Mouse (Mus musculus): ENCODE measurements around the gene Stpg3. TPM values are rescaled to one million over a fixed set of nuclear protein-coding genes. Genes with fewer than 3 reads are reported as not detected.

Stpg3 gene
- polyA plus RNA-seq, 1 experiment from 2014 or later, result not detected

DNA sequence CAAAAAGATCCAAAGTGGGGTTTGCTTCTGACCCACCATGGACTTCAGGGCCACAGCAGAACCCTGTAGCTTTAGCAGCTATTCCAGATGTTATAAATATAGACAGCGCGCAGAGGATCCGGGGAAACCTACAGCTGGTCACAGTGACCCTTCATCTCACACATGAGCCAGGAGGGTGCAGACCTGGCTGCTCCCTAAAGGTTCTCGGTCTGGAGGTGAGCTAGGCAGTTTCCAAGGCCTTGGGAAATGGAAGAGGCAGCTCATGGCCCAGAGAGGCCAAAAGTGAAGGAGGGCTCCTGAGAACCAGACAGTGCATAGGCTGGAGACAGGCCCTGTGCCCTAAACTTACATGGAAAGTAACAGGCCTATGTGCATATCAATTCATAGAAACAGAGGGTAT is 40.6 kb downstream of the Stpg3 start:
- Histone ChIP-seq H3K36me3 (no peaks in the 10 kb centered on the region), H3K9ac (replicated peaks) (no peak overlapping the region), H3K27me3 (no peaks in the 10 kb centered on the region), H3K4me2 (replicated peaks) (no peak overlapping the region), H3K9me3 (no peaks in the 10 kb centered on the region), H3K4me3 (no peak overlapping the region), H3K4me1 (peaks cover 51% of the 10 kb centered on the region), H3K27ac (replicated peaks) (no peak overlapping the region)
- no peak for ATAC-seq (replicated peaks)
- WGBS, result 97% methylated on average over 4 of the region's 4 CpGs

DNA sequence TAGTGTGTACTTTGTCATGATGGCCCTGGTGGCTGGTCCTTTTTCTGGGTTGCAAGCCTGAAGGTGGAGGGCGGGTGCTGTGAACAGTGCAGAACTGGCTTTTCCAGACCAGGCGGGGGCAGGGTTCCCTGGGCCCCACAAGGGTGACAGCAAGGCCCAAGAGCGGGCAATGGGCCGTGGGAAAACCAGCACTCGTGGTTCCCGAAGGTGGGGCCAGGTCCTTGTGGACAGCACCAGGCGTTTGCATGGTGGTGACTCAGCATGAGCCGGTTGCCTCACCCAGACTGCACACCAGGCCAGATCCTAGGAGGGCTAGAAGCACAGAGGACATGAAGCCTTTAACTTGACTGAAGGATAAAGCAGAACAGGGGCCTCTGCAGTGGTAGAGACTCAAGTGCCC is 41.8 kb downstream of the Stpg3 start:
- H3K4me2 ChIP-seq (replicated peaks), result no peak overlapping the region
- H3K9ac ChIP-seq (replicated peaks), result no peak overlapping the region
- peaks cover 50% of the 10 kb centered on the region for H3K4me1 ChIP-seq
- H3K4me3 ChIP-seq, result no peak overlapping the region
- no peak for ATAC-seq (replicated peaks)
- H3K9me3 ChIP-seq, result no peaks in the 10 kb centered on the region
- H3K36me3 ChIP-seq, result no peaks in the 10 kb centered on the region
- H3K27me3 ChIP-seq, result no peaks in the 10 kb centered on the region
- WGBS, result 82% methylated on average over 8 of the region's 8 CpGs
- H3K27ac ChIP-seq (replicated peaks), result no peak overlapping the region

DNA sequence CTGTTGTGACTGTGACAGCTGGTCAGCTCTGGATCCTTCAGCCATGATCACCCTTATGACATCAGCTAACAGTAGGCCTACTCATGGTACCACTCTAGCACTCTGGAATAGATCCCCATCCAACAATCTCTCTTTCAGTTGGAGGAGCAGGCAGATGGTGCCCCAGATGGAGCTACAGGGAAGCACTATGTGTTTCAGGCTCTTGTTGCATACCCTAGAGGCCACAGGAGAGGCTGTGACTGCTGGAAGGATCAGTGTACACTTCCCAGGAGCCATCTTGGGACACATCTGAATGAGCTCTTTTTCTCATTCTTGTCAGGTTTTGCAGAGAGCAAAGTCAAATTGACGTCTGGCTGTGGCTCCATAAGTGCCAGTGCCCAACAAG is 42.7 kb downstream of the Stpg3 start:
- no peak overlapping the region for H3K27ac ChIP-seq (replicated peaks)
- H3K27me3 ChIP-seq, result no peaks in the 10 kb centered on the region
- no peaks in the 10 kb centered on the region for H3K9me3 ChIP-seq
- H3K4me3 ChIP-seq, result no peak overlapping the region
- 52% methylated on average over 1 of the region's 1 CpGs for WGBS
- no peaks in the 10 kb centered on the region for H3K36me3 ChIP-seq
- H3K4me2 ChIP-seq (replicated peaks), result no peak overlapping the region
- no peak for ATAC-seq (replicated peaks)
- peaks cover 44% of the 10 kb centered on the region for H3K4me1 ChIP-seq
- no peak overlapping the region for H3K9ac ChIP-seq (replicated peaks)

DNA sequence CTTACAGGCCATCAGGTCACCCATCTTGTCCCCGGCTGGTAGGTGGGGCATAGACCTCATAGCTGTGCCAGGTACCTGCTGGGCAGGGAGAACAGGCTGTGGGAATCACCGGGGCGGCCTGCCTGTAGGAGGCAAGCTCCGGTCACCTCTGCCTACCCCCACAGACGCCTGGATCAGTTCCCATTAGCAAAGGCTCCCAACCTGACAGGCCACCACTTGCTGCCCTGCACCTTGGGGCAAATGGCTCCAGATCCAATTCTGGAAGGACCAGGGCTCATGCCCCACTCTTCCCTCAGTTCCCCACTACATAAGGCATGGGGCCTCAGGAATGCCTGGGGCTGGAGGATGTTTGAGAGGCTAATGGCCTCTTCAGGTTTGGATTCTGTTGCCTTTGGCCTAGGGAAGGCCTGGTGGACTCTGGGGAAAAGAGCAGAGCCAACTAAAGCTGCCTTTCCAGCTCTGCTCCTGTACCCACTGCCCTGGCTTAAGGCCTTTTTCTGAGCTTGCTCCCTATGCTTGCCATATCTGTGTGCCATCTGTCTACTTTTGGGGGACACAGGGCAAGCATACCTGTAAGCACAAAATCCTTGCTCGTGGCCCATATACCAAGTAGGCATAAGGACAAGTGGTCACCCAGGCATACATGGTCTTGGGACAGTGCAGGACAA is 43.2 kb downstream of the Stpg3 start:
- H3K4me2 ChIP-seq (replicated peaks), result no peak overlapping the region
- no peak overlapping the region for H3K9ac ChIP-seq (replicated peaks)
- H3K27ac ChIP-seq (replicated peaks), result peak overlapping the region; percentile 22; the same call in 1 of the 2 replicates
- peaks cover 39% of the 10 kb centered on the region for H3K4me1 ChIP-seq
- no peaks in the 10 kb centered on the region for H3K27me3 ChIP-seq
- H3K4me3 ChIP-seq, result no peak overlapping the region
- no peaks in the 10 kb centered on the region for H3K36me3 ChIP-seq
- WGBS, result 83% methylated on average over 6 of the region's 6 CpGs
- no peak for ATAC-seq (replicated peaks)
- no peaks in the 10 kb centered on the region for H3K9me3 ChIP-seq

DNA sequence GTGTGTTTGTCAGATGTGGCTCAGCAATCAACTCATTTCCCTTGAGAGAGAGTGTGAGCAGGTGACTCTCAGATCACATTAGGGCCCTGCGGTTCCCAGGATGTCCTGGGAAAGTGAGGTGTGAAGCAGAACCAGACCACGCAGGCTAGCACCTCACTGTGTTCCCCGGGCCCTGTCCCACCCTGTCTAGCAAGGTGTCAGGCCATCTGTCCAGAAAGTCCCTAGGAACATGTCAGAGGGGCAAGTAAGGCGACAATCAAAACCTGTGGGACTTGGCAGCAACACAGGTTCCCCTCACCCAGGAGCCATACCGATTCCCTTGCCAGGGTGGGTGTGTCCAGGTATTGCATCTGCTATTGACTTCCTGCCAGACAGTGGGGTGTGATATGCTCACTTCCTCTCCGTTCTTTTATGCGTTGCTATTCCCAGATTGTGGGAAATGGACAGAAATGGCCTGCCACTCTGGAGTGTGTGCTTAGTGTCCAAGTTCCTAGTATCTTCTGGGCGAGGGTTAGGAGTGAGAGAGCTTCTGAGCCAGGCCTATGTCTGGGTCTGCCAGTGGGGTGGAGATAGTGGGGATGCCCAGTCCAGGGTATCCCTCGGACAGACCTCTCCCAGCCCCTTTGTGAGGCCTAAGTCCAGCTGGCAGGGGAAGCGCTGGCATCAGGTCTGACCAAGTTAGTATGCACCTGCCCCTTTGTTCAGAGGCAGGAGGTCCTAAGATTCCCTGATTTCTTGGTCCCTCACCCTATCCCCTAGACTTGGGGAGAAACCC is 43.9 kb downstream of the Stpg3 start:
- 54% methylated on average over 10 of the region's 10 CpGs for WGBS
- Histone ChIP-seq H3K36me3 (no peaks in the 10 kb centered on the region), H3K9me3 (no peaks in the 10 kb centered on the region), H3K9ac (replicated peaks) (no peak overlapping the region), H3K4me1 (peaks cover 32% of the 10 kb centered on the region), H3K27me3 (no peaks in the 10 kb centered on the region), H3K4me2 (replicated peaks) (no peak overlapping the region), H3K27ac (replicated peaks) (peak overlapping the region; percentile 22; the same call in 1 of the 2 replicates), H3K4me3 (no peak overlapping the region)
- no peak for ATAC-seq (replicated peaks)

DNA sequence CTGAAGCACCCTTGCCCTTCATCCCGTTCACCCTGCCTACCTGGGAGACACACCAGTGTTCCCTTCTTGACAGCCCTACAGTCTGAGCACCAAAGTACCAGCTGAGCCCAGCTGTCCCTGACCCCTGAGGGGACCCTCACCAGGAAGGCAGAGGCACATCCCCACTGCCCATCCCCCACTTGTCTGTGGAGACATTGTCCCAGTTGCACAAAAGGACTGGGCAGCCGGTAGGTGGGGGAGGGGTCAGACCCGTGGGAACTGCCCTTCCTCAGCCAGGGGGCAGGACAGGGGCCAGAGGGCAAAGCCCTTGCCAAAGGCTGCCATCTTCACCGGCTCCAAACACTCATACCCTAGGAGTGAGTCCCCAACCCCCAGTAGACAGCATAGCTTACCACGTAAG is 44.7 kb downstream of the Stpg3 start:
- Histone ChIP-seq H3K9me3 (no peaks in the 10 kb centered on the region), H3K4me3 (no peak overlapping the region), H3K9ac (replicated peaks) (no peak overlapping the region), H3K4me1 (peaks cover 32% of the 10 kb centered on the region), H3K4me2 (replicated peaks) (no peak overlapping the region), H3K27me3 (no peaks in the 10 kb centered on the region), H3K36me3 (no peaks in the 10 kb centered on the region), H3K27ac (replicated peaks) (peak overlapping the region; percentile 22; the same call in 1 of the 2 replicates)
- 18% methylated on average over 5 of the region's 5 CpGs for WGBS
- no peak for ATAC-seq (replicated peaks)

DNA sequence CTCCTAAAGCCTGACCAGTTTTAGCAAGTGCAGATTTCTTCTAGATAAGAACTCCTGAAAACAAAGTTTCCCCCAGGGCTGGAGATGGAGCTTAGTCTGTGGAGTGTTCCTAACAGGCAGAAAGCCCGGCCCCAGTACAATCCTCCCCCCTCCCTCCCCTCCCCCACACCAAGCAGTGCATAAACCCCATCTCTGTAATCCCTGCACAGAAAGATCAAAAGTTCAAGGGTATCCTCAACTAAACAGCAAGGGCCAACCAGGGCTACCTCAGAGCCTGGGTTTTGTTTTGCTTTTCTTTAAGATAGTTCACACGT is 45.8 kb downstream of the Stpg3 start:
- peak overlapping the region; percentile 84 for H3K4me2 ChIP-seq (replicated peaks)
- WGBS, result 4% methylated on average over 2 of the region's 2 CpGs
- 0 out of 2 replicates have a peak overlapping the region, but pooled peaks have one; percentile 59 for H3K9ac ChIP-seq (replicated peaks)
- H3K36me3 ChIP-seq, result no peaks in the 10 kb centered on the region
- ATAC-seq (replicated peaks), result no peak
- peaks cover 36% of the 10 kb centered on the region for H3K4me1 ChIP-seq
- H3K27ac ChIP-seq (replicated peaks), result peak overlapping the region; percentile 69
- peak overlapping the region; percentile 49 for H3K4me3 ChIP-seq
- H3K9me3 ChIP-seq, result no peaks in the 10 kb centered on the region
- no peaks in the 10 kb centered on the region for H3K27me3 ChIP-seq

DNA sequence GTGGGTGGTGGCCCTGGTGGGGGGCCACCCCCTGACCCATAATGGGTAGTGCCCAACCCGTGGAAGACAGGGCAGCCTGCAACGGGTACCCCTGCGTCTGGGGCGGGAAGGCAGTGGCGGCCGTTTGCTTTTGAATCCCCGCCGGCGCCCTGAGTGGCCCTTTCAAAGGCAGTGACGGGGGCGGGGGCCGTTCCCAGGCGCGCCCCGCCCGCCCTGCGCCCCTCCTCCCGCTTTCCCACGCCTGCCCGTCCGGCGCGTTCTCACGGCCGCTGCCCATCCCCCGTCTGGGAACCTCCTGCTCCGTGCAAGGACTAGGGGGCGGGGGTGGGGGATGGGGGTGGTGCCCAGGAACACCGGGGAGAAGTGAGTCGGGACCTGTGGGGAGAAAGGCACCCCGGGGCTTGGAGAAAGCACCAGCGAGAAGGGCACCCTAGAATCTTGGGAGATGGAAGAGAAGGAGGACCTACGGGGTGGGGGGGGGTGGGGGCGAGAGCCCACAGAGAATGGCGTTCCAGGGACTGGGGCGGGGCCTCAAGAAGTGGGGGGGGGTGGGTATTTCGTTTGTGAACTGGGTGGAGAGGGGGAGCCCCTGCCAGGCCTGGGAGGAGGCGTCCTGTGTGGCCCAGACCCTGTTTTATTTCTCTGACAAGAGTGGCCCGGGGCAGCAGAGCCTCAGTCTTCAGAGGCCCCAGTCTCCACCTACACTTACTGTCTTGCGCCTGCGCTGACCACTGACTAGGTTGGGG is 46.3 kb downstream of the Stpg3 start:
- H3K4me3 ChIP-seq, result peak overlapping the region; percentile 49
- peak overlapping the region; percentile 69 for H3K27ac ChIP-seq (replicated peaks)
- peak overlapping the region; percentile 84 for H3K4me2 ChIP-seq (replicated peaks)
- no peaks in the 10 kb centered on the region for H3K36me3 ChIP-seq
- peaks cover 40% of the 10 kb centered on the region for H3K4me1 ChIP-seq
- WGBS, result under 1% methylated on average over 35 of the region's 41 CpGs
- ATAC-seq (replicated peaks), result peak; percentile 74
- H3K9ac ChIP-seq (replicated peaks), result peak overlapping the region; percentile 59
- no peaks in the 10 kb centered on the region for H3K27me3 ChIP-seq
- H3K9me3 ChIP-seq, result no peaks in the 10 kb centered on the region

DNA sequence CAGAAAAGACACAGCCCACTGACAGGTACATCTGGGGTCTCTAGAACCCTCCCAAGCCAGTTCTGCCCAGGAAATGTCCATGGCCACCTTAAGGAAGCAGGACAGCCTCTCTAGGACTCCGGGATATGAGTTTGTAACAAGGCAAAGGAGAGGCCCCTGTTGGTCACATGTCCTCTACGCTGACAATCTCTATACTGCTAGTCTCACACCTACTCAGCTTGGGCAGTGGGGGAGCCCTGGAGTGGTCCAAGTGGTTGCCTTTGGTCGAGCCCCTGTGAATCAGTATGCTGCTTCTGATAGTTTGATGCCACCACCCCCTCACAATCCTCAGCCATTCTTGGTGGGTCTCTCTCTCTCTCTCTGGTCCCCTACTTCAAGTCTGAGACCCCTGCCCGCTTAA is 47.0 kb downstream of the Stpg3 start:
- H3K36me3 ChIP-seq, result no peaks in the 10 kb centered on the region
- H3K9me3 ChIP-seq, result no peaks in the 10 kb centered on the region
- peak overlapping the region; percentile 49 for H3K4me3 ChIP-seq
- WGBS, result 9% methylated on average over 4 of the region's 4 CpGs
- peaks cover 40% of the 10 kb centered on the region for H3K4me1 ChIP-seq
- H3K4me2 ChIP-seq (replicated peaks), result peak overlapping the region; percentile 84
- peak overlapping the region; percentile 59 for H3K9ac ChIP-seq (replicated peaks)
- H3K27ac ChIP-seq (replicated peaks), result peak overlapping the region; percentile 69
- H3K27me3 ChIP-seq, result no peaks in the 10 kb centered on the region
- ATAC-seq (replicated peaks), result peak; percentile 21

Other genes starting within 250 kb of the Stpg3 start
- 149 and 159 TPM in 2 replicates for gene Mrpl41, start 239.5 kb downstream of the Stpg3 start, polyA plus RNA-seq (2015; fragmentation: Nextera tagmentation; extraction: Ambion mirVana)
- 3.8 and 4.0 TPM in 2 replicates for gene Pnpla7, start 238.6 kb downstream of the Stpg3 start, polyA plus RNA-seq (2015; fragmentation: Nextera tagmentation; extraction: Ambion mirVana)
- 194 and 209 TPM in 2 replicates for gene Nsmf, start 160.3 kb downstream of the Stpg3 start, polyA plus RNA-seq (2015; fragmentation: Nextera tagmentation; extraction: Ambion mirVana)
- not detected in 2 replicates for gene Entpd8, start 134.3 kb downstream of the Stpg3 start, polyA plus RNA-seq (2015; fragmentation: Nextera tagmentation; extraction: Ambion mirVana)
- not detected in 2 replicates for gene Noxa1, start 119.5 kb downstream of the Stpg3 start, polyA plus RNA-seq (2015; fragmentation: Nextera tagmentation; extraction: Ambion mirVana)
- gene Nrarp, start 33.9 kb downstream of the Stpg3 start, polyA plus RNA-seq (2015; fragmentation: Nextera tagmentation; extraction: Ambion mirVana), result 25.2 and 27.5 TPM in 2 replicates
- gene Tor4a, start 17.8 kb downstream of the Stpg3 start, polyA plus RNA-seq (2015; fragmentation: Nextera tagmentation; extraction: Ambion mirVana), result 1.3 and 1.6 TPM in 2 replicates
- gene Nelfb, start 3.1 kb downstream of the Stpg3 start, polyA plus RNA-seq (2015; fragmentation: Nextera tagmentation; extraction: Ambion mirVana), result 96.7 and 102 TPM in 2 replicates
- 1.2 TPM in 1 of 2 replicates, not detected in the other for gene Fam166a, start 4.1 kb upstream of the Stpg3 start, polyA plus RNA-seq (2015; fragmentation: Nextera tagmentation; extraction: Ambion mirVana)
- 399 and 409 TPM in 2 replicates for gene Tubb4b, start 10.1 kb upstream of the Stpg3 start, polyA plus RNA-seq (2015; fragmentation: Nextera tagmentation; extraction: Ambion mirVana)
- not detected in 2 replicates for gene Slc34a3, start 19.7 kb upstream of the Stpg3 start, polyA plus RNA-seq (2015; fragmentation: Nextera tagmentation; extraction: Ambion mirVana)
- gene Rnf224, start 22.1 kb upstream of the Stpg3 start, polyA plus RNA-seq (2015; fragmentation: Nextera tagmentation; extraction: Ambion mirVana), result not detected in 2 replicates
- 79.1 and 80.4 TPM in 2 replicates for gene Rnf208, start 27.6 kb upstream of the Stpg3 start, polyA plus RNA-seq (2015; fragmentation: Nextera tagmentation; extraction: Ambion mirVana)
- gene Cysrt1, start 27.8 kb upstream of the Stpg3 start, polyA plus RNA-seq (2015; fragmentation: Nextera tagmentation; extraction: Ambion mirVana), result 0.20 TPM in 1 of 2 replicates, not detected in the other
- 6.5 and 6.8 TPM in 2 replicates for gene AL732309.1, start 32.2 kb upstream of the Stpg3 start, polyA plus RNA-seq (2015; fragmentation: Nextera tagmentation; extraction: Ambion mirVana)
- 16.4 and 19.7 TPM in 2 replicates for gene Tmem203, start 40.8 kb upstream of the Stpg3 start, polyA plus RNA-seq (2015; fragmentation: Nextera tagmentation; extraction: Ambion mirVana)
- 15.6 and 16.5 TPM in 2 replicates for gene Tprn, start 48.0 kb upstream of the Stpg3 start, polyA plus RNA-seq (2015; fragmentation: Nextera tagmentation; extraction: Ambion mirVana)
- 209 and 225 TPM in 2 replicates for gene Ssna1, start 57.8 kb upstream of the Stpg3 start, polyA plus RNA-seq (2015; fragmentation: Nextera tagmentation; extraction: Ambion mirVana)
- 148 and 150 TPM in 2 replicates for gene Anapc2, start 57.8 kb upstream of the Stpg3 start, polyA plus RNA-seq (2015; fragmentation: Nextera tagmentation; extraction: Ambion mirVana)
- not detected in 2 replicates for gene Tmem210, start 73.5 kb upstream of the Stpg3 start, polyA plus RNA-seq (2015; fragmentation: Nextera tagmentation; extraction: Ambion mirVana)
- gene Lrrc26, start 75.3 kb upstream of the Stpg3 start, polyA plus RNA-seq (2015; fragmentation: Nextera tagmentation; extraction: Ambion mirVana), result not detected in 2 replicates
- 19.1 and 21.5 TPM in 2 replicates for gene Grin1, start 104.5 kb upstream of the Stpg3 start, polyA plus RNA-seq (2015; fragmentation: Nextera tagmentation; extraction: Ambion mirVana)
- 52.6 and 61.1 TPM in 2 replicates for gene Man1b1, start 117.7 kb upstream of the Stpg3 start, polyA plus RNA-seq (2015; fragmentation: Nextera tagmentation; extraction: Ambion mirVana)
- gene Dpp7, start 141.7 kb upstream of the Stpg3 start, polyA plus RNA-seq (2015; fragmentation: Nextera tagmentation; extraction: Ambion mirVana), result 25.5 and 29.3 TPM in 2 replicates
- 4.1 and 5.1 TPM in 2 replicates for gene Uap1l1, start 151.0 kb upstream of the Stpg3 start, polyA plus RNA-seq (2015; fragmentation: Nextera tagmentation; extraction: Ambion mirVana)
- 31.9 and 32.6 TPM in 2 replicates for gene Sapcd2, start 157.7 kb upstream of the Stpg3 start, polyA plus RNA-seq (2015; fragmentation: Nextera tagmentation; extraction: Ambion mirVana)
- gene Entpd2, start 181.2 kb upstream of the Stpg3 start, polyA plus RNA-seq (2015; fragmentation: Nextera tagmentation; extraction: Ambion mirVana), result 3.6 and 4.8 TPM in 2 replicates
- gene Npdc1, start 184.7 kb upstream of the Stpg3 start, polyA plus RNA-seq (2015; fragmentation: Nextera tagmentation; extraction: Ambion mirVana), result 406 and 408 TPM in 2 replicates
- 0.20 TPM in 1 of 2 replicates, not detected in the other for gene Fut7, start 208.6 kb upstream of the Stpg3 start, polyA plus RNA-seq (2015; fragmentation: Nextera tagmentation; extraction: Ambion mirVana)
- 11.6 and 14.1 TPM in 2 replicates for gene Abca2, start 214.1 kb upstream of the Stpg3 start, polyA plus RNA-seq (2015; fragmentation: Nextera tagmentation; extraction: Ambion mirVana)
- 3.3 and 3.4 TPM in 2 replicates for gene Clic3, start 242.2 kb upstream of the Stpg3 start, polyA plus RNA-seq (2015; fragmentation: Nextera tagmentation; extraction: Ambion mirVana)
- 100 and 101 TPM in 2 replicates for gene Paxx, start 246.5 kb upstream of the Stpg3 start, polyA plus RNA-seq (2015; fragmentation: Nextera tagmentation; extraction: Ambion mirVana)